Mouse (Mus musculus) bone marrow macrophage, adult 2 months (primary cell): Measurements from ENCODE around the gene Umod. TPM values are rescaled to one million over a fixed set of nuclear protein-coding genes. Genes with fewer than 3 reads are reported as not detected.

Source experiments
- H3K27ac ChIP-seq: 2 replicates; pipeline ENCODE4 v1.5.1; 2012; ENCODE audit warnings: low read depth, low read length; ENCODE audit not compliant: insufficient read depth
- H3K4me1 ChIP-seq: 2 replicates; pipeline ENCODE4 v1.6.1; 2012; ENCODE audit warnings: low read length; ENCODE audit not compliant: control insufficient read depth, insufficient read depth
- H3K4me3 ChIP-seq: 2 replicates; pipeline ENCODE4 v1.5.1; 2012; ENCODE audit warnings: mild to moderate bottlenecking, low read length, moderate library complexity; ENCODE audit not compliant: insufficient read depth
- CTCF ChIP-seq: IDR thresholded peaks from 2 replicates; pipeline ENCODE4 v1.5.1; 2012; ENCODE audit warnings: low read depth, mild to moderate bottlenecking, low read length, moderate library complexity
- POLR2A ChIP-seq: IDR thresholded peaks from 2 replicates; pipeline ENCODE4 v1.6.1; 2012; ENCODE audit warnings: mild to moderate bottlenecking, low read depth, low read length, borderline replicate concordance
- polyA plus RNA-seq: library from polyadenylated mRNA; stranded (reverse); fragments of >200 nt; gene quantifications from 2 replicates; pipeline ENCODE4 v1.2.4, GENCODE M21; 2012; ENCODE audit not compliant: missing spikeins, insufficient read depth, insufficient read length

The Umod gene
- polyA plus RNA-seq, 1 experiment, result not detected

DNA sequence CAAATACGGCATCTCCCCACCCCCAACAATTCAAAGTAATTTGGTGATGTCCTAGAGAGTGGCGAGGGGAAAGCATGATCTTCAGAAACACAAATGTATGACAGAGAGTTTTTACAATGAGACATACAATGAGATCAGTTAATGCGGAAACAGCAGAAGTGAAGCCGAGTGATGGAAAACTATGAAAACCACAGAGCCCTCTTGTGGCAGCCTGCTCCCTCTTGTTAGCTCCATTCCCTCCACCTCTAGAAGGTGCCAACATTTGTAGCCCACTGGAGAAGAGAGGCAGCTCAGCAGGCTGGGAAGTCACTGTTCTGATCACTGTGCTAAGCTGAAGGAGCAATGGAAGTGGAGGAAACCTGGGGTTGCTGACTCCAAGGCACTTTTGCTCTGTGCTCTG lies 35.2 kb downstream of the Umod start:
- Histone ChIP-seq H3K4me1 (no peaks in the 10 kb centered on the region), H3K27ac (no peak overlapping the region), H3K4me3 (no peak overlapping the region)
- TF ChIP-seq POLR2A (no peak), CTCF (no peak)

DNA sequence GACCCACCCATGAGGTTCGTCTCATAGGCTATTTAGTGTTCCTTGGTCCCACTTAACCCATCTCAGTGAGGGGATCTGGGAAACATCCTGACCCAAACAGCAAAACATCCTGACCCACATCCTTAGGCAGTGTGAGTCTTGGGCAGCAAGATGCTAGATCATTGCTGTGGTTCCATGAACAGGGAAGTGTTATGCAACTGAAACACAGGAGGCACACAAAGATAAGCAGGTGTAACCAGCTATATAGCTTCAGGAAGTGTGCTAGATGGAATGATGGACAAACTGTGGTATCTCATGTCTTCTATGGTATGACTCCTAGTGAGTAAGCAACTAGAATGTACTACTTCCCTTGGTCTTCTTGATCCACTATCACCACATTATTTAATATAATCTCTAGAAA lies 37.1 kb downstream of the Umod start:
- no peak overlapping the region for H3K4me3 ChIP-seq
- no peak overlapping the region for H3K27ac ChIP-seq
- no peak for TF ChIP-seq POLR2A
- no peak for TF ChIP-seq CTCF
- H3K4me1 ChIP-seq, result no peaks in the 10 kb centered on the region

DNA sequence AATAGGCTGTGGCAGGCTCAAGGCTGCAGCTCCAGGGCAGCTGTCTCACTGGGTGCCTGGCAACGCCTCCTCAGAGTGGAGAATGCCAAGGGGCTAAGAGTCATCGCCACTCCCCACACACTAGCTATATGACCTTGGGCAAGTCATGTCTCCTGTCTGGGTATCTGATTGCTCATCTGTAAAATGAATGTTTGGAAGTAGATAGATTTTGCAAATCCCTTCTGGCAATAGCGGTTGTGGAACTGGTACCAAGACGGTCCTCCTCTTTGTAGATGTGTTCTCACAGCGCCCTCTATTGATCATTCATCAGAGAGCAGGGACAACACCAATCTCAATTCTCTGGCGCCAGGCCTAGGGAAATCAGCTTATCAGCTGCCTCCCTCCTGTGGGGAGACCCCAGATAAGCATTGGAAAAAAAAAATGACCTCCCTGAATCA lies 51.9 kb downstream of the Umod start:
- Histone ChIP-seq H3K4me3 (no peak overlapping the region), H3K27ac (no peak overlapping the region), H3K4me1 (no peaks in the 10 kb centered on the region)
- TF ChIP-seq POLR2A, result no peak
- no peak for TF ChIP-seq CTCF

GRCm38 (mm10) chr7:119420730-119421129 lies 58.4 kb downstream of the Umod start:
- TF ChIP-seq POLR2A (no peak), CTCF (no peak)
- no peaks in the 10 kb centered on the region for H3K4me1 ChIP-seq
- H3K4me3 ChIP-seq, result no peak overlapping the region
- H3K27ac ChIP-seq, result no peak overlapping the region

DNA sequence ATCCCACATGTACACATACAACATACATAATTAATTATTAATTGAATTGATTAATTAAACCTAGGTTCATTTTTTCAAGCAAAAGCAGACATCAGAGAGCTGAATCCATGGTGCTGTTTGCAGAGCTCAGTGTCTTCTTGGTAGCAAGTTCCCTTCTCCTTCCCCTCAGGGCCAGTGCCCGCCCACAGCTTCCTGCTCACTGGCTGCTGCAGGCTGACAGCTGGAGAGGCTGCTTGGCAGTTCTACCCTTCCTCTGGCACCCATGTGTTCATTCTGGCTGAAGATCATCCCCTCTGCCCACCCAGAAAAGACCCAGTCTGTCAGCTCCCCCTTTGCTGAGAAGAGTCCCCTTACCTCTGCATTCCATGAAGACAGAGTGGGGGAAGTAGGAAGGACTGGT lies 60.6 kb downstream of the Umod start:
- Histone ChIP-seq H3K27ac (no peak overlapping the region), H3K4me1 (no peaks in the 10 kb centered on the region), H3K4me3 (no peak overlapping the region)
- TF ChIP-seq CTCF, result no peak
- no peak for TF ChIP-seq POLR2A

Other genes with a start within 250 kb of the Umod start
- not detected in 2 replicates for gene Gp2, start 20.0 kb downstream of the Umod start, polyA plus RNA-seq
- not detected in 2 replicates for gene Acsm5, start 40.2 kb upstream of the Umod start, polyA plus RNA-seq
- not detected in 2 replicates for gene Pdilt, start 44.2 kb upstream of the Umod start, polyA plus RNA-seq
- gene Acsm2, start 75.1 kb upstream of the Umod start, polyA plus RNA-seq, result not detected in 2 replicates
- not detected in 2 replicates for gene Acsm1, start 127.7 kb upstream of the Umod start, polyA plus RNA-seq
- not detected in 2 replicates for gene Acsm4, start 210.7 kb upstream of the Umod start, polyA plus RNA-seq
- gene Thumpd1, start 241.5 kb upstream of the Umod start, polyA plus RNA-seq, result 22.0 and 24.1 TPM in 2 replicates